Mouse (Mus musculus) fibroblast of lung, adult 2 months (primary cell): ENCODE measurements at regions not wholly inside any gene's neighbourhood (a gene's known extent, or its start where the extent isn't known, plus 50 kb on each side); places are given as distances from the start of the nearest gene placed in this dataset.

Experiments used
- DNase-seq: peaks from one replicate; pipeline ENCODE4 v3.0.0-alpha.2; 2011; ENCODE audit warnings: low read depth

- no peak for DNase-seq
Observed at GRCm38 (mm10) chr10:56892666-56893209, 515.6 kb downstream of the Gja1 start.

DNA sequence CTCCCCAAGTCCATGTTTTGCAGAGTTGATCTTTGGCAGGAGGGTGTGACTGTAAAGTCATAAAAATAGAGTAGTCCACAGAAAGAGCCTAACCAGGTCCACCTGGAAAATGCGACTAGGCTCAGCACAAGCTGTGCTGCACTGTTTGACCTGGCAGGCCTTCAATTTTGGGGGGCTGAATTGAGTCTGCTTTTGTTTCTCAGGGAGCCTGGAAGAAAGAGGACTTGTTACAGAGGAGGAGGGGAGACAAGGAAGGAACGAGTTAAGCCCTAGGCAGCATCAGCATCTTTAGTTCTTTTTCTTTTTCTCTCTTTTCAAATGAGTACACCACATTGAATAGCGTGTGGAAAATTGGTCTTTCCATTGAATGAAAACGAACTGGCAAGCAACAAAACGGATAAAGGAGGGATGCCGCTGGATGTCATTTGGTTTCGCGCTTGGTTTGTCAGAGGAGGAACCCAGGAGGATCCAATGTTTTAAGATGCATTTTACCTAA lies 516.1 kb downstream of the Gja1 start:
- no peak for DNase-seq

DNA sequence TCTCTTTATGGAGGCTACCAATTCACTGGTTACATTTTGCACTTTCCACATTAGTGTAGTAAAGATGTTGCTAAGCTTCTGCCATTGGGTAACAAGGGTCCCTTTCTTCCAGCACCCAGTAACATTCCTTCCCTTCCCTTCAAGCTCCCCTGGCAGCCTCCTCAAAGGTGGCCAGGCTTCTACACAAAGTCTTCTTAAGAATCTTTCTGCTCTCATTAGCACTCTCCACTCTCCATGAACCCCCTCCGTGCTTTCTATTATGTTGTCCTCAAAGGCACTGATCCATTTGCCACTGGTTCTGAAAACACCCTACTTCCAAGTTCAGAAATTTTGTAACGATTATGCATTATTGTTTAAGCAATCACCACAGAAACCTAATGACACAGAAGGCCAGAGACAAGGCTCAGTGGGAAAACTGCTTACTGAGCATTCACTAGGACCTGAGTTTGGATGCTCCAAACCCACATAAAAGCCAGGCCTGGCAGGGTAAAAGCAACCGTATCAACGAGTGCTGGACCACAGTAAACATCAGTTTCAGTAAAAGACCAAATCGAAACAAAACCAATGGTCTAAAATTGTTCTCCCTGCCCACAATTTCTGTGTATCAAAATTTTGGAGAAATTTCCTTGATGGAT lies 522.6 kb downstream of the Gja1 start:
- DNase-seq, result no peak

- no peak for DNase-seq
Observed at GRCm38 (mm10) chr10:56900914-56901313, 523.8 kb downstream of the Gja1 start.

DNA sequence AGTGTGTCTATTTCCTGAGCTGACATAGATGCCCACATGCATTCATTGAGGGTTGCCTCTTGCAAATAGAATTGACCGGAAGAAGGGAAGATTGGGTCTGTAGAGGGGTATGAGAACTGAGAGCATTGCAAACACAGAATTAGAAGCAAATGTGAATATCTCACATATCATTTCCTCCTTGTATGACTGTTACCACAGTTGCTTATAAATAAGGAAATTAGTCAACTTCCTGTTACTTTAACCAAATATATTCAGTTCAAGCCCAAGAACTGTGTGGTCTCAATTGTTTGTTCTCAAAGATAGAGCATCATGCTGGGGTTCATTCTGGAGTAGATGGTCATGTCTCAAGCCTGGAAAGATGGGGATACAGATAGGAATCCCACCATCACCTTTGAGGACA lies 535.6 kb downstream of the Gja1 start:
- DNase-seq, result no peak

DNA sequence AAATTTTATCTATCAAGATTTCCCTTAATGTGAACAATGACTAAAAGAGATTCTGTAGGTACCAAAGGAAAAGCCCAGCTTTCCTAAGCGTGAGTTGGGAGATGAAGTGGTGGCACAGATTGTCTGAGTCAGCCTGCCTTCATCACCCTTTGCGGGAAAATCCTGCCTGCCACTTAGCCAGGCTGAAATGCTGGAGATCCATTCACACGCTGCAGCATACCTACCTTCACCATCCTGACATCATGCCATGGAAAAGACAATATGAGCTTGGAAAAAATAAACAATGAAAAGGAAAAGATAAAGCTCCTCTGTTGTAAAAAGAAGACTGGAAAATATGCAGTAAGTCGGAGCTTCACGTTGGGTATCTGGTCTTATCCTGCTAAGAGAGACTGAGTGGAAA lies 537.0 kb downstream of the Gja1 start:
- no peak for DNase-seq

DNA sequence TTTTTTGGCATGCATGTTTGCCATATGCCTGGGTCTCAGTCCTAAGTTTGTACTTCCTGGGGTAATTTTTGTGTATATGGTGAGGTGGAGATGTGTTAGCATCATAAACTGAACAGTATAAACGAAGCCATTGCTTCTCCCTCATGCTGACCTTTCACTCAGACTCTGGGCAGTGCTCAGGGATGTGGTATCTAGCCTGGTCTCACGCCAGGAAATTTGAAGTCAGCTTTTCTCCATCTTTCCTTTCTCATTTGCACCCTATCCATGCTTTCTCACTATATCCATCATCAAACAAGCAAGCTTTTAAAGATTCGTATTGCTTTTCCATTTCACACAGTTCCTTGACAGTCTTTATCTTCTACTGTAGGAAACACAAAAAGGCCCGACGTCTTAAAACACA lies 541.3 kb downstream of the Gja1 start:
- DNase-seq, result no peak

GRCm38 (mm10) chr10:56920711-56921672 lies 543.9 kb downstream of the Gja1 start:
- DNase-seq, result peak; percentile 72

DNA sequence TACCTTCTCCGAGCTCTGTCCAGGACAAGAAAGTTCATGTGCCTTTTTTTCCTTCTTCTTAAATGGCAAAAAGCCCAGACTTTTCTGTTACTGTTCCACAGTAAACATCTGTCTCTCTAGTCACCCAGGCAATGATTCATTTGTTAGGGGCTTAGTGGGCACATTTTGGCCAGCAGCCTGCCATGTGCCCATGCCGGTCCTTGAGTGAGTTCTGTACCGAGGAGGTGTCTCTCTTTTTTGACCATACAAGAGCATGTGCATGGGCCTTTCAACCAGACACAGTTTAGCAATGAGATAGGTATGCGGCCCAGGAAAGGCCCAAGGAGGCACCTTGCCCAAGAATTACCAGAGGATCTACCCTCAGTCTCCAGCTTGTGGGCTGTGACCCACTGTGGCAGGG lies 551.0 kb upstream of the Hsf2 start:
- peak; percentile 27 for DNase-seq

GRCm38 (mm10) chr10:56941972-56942371 lies 544.2 kb upstream of the Hsf2 start:
- DNase-seq, result no peak

DNA sequence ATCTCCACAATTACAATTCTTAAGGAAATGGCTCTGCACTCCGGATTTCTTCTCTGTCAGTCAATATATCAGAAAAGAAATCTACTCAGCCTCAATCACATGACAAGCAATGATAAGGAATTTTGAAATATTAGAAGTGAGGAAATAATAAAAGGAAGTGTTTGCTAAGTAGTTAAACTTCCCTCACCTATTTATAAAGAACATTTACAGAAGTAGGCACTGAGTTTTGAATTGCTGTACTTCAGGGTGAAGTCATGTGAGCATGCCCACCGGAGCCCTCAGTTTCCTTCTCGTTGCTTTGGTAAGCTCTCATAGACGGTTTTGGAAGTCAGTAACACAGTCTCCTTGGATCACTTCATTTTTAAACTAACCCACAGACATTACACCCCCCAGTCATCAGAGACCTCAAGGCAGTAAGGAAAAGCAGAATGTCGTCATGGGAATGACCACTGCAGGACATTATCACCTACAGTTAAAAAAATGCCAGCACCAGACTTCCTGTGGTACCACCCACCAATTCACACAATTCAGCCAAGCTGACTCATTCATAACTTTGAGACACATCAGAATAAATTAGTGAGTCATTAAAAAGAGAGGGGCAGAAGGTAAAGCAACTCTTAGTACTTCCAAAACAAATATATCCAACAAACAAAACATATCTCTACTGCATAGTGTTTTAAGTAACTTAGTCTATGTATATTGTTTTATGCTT lies 541.6 kb upstream of the Hsf2 start:
- no peak for DNase-seq

DNA sequence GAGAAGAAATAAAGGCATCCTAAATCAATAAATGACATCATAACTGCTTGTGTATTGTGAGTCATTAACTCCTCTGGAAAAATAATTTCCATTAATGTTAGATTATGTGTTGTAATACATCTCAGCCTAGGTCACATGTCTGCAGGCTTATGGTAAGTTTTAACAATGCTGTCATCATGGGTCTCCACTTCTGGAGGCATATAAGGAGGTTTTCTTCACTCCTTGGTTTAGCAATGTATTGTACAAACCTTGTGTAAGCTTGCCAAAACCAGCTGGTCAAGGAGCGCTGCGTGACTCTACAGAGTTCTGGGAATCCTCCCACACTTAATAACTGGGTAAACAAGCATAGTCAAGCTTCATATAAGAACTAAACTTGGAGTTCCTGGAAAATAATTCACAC lies 529.5 kb upstream of the Hsf2 start:
- DNase-seq, result peak; percentile 57

DNA sequence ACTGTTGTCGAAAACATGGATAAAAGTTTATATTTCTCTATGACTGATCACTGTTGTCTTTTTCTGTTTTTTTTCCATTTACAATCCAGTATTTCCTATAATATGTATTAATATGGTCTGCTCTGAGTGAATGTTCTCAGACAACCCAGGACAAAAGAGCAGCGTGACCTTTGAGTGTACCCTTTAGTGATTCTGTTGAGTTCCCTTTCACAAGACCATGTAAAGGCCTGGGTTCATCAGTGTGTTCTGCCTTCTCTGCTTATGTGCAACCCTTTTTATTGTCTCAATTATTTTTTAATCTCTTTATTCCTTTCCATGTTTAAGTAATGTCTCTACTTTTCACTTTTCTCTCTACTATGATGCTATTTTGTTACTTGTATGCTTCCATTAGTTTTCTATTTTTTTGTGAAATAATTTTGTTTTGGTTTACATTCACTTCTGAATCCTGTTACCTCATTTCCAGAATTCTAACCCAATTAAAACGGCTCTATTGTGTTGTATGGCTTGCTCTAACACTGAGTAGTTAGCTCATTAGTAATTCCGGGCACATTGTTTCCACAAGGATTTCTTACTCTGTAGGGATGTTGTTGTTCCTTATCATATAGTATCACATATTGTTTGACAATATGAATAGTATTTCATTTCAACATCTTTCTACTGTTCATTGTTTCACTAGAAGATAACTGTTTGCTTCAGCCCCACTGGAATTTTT lies 523.9 kb upstream of the Hsf2 start:
- no peak for DNase-seq

DNA sequence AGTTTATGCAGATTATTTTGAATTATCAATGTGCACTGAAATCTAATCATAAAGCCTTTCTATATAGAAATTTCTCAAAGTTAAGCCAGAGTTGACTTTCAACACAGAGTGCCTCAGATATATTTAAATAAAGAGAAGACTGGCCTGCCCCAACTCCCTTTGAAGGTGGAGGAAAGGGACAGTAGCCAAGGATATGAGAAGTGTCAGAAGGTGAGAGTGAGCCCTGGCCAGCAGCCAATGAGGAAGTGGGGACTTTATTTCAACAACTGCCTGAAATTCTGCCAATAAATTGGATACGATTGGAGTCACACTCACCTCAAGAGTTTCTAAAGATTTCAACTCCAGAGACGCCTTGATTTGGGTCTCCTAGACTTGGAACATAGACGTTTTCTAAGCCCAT lies 523.0 kb upstream of the Hsf2 start:
- no peak for DNase-seq

DNA sequence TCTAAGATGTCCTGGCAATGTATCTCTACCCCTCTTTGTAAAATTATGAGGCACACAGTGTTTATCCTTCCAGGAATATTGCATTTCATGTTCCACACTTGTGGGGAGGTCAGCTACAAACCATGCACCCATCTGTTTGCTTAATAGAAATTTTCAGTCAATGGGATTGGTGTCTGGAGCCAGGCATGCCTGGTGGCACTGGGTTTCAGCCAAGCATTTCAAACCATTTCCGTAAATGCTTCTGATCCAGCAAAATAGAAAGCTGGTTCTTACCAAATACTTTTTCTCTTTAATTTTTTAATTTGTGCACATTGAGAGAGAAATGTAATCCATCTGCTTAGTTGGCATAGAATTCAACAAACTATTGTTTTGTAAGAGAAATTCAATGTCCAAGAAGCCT lies 517.3 kb upstream of the Hsf2 start:
- peak; percentile 20 for DNase-seq

DNA sequence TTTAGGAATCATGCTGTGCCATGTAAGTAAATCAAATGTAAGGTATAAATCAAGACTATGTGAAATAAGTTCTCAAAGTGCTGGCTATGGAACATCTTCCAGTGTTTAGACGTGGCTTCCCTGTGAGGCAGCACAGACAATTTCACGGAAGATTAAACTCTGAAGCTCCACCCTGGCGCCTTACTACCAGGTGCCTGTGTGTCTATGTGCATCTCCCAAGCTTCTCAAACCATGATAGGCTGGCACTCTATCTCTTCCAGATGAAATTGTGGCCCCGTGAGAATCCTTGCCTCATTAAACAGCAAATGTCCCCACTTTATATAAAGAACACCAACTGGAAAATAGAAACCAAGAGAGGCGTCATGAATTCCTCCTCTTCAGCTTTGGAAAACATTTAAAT lies 511.4 kb upstream of the Hsf2 start:
- DNase-seq, result no peak

DNA sequence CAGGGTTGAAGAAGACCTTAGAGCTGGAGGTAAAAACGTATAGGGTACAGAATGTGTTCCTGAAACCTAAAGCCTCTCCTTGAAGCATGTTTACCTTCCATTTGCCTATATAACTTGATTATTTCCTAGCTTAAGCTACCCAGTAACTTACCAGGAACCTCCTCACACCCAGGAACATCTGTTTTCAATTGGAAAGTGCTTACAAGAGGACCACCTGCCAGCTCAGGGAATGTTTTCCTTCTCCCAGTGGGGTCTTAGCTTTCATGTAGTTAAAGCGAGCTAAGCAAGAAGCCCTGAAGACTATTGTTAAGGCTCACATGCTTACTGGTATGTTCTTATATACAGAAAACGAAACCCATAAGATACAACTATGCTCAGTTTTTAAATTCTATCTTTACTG lies 506.6 kb upstream of the Hsf2 start:
- DNase-seq, result no peak

DNA sequence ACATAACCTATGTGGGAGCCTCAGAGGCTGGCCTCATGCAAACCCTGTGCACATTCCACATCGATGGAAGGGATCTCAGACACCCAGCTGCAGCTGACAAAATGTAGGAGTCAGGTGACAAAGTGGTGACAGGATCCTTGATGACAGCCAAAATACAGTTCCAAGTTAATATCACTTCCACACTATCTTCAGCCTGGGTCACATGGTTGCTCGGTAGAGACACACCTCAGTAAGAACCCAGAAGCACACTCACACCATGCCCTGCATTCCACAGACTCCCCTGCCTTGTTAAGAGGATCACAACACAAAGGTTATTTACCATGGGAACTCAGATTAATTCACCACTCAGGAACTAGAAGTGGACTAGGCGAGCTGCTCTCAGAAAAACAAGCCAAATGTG lies 505.4 kb upstream of the Hsf2 start:
- DNase-seq, result no peak

GRCm38 (mm10) chr10:56982526-56983190 lies 503.5 kb upstream of the Hsf2 start:
- DNase-seq, result no peak

GRCm38 (mm10) chr10:56994969-56995368 lies 491.2 kb upstream of the Hsf2 start:
- DNase-seq, result no peak
